Mouse (Mus musculus) hindbrain, embryonic 14.5 days (tissue): Measurements from ENCODE around the gene Capg. TPM values are rescaled to one million over a fixed set of nuclear protein-coding genes. Genes with fewer than 3 reads are reported as not detected.
"Not testable (repeated sequence)": the region's sequence is repeated elsewhere in the genome, so short reads cannot be mapped to it uniquely, and the experiment has no call there.

Source experiments
- ATAC-seq: fragments of 200-750 bp; cut with Nextera tagmentation; 2 replicates; pipeline ENCODE4 v1.8.0; 2017; ENCODE audit warnings: moderate number of reproducible peaks, mild to moderate bottlenecking, moderate TSS enrichment, moderate library complexity; ENCODE audit not compliant: low FRiP score
- DNase-seq: peaks from one replicate; pipeline ENCODE4 v3.0.0-alpha.2; 2015; ENCODE audit warnings: low spot score
- H3K27ac ChIP-seq: fragments of 300-500 bp; sonication (generic); 2 replicates; pipeline ENCODE4 v1.5.1; 2014; ENCODE audit warnings: mild to moderate bottlenecking, moderate library complexity
- H3K27me3 ChIP-seq: fragments of 300-500 bp; sonication (generic); 2 replicates; pipeline ENCODE4 v1.6.1; 2014; ENCODE audit warnings: mild to moderate bottlenecking, low read length, mixed read lengths; ENCODE audit not compliant: control insufficient read depth, insufficient read depth
- H3K36me3 ChIP-seq: fragments of 300-500 bp; sonication (generic); replicated peaks from 2 replicates; pipeline ENCODE4 v1.6.1; 2014; ENCODE audit not compliant: control insufficient read depth, insufficient read depth
- H3K4me1 ChIP-seq: fragments of 300-500 bp; sonication (generic); replicated peaks from 2 replicates; pipeline ENCODE4 v1.6.1; 2014; ENCODE audit warnings: antibody characterized with exemption, low read length, mixed read lengths; ENCODE audit not compliant: control insufficient read depth, insufficient read depth
- H3K4me2 ChIP-seq: fragments of 300-500 bp; sonication (generic); replicated peaks from 2 replicates; pipeline ENCODE4 v1.6.1; 2014; ENCODE audit warnings: mild to moderate bottlenecking, moderate library complexity
- H3K4me3 ChIP-seq: fragments of 300-500 bp; sonication (generic); replicated peaks from 2 replicates; pipeline ENCODE4 v1.5.1; 2014; ENCODE audit warnings: mild to moderate bottlenecking, low read length
- H3K9ac ChIP-seq: fragments of 300-500 bp; sonication (generic); 2 replicates; pipeline ENCODE4 v1.6.1; 2014
- H3K9me3 ChIP-seq: fragments of 300-500 bp; sonication (generic); 2 replicates; pipeline ENCODE4 v1.6.1; 2016; ENCODE audit warnings: low read length; ENCODE audit not compliant: control insufficient read depth
- WGBS: fragments of 180-500 bp; shearing (Covaris S2); extraction: QIAGEN DNeasy Blood & Tissue Kit; methylation state at CpG from one replicate; pipeline ENCODE4 v1.1.7; 2014; 5-methylcytosine and 5-hydroxymethylcytosine counted together
- polyA plus RNA-seq: library from polyadenylated mRNA; unstranded; fragments of >200 nt; fragmentation: Nextera tagmentation; extraction: Ambion mirVana; gene quantifications from 2 replicates; pipeline ENCODE4 v1.2.1, GENCODE M21; 2014

Gene Capg
- polyA plus RNA-seq, 1 experiment from 2014 or later, result 10.3 TPM

DNA sequence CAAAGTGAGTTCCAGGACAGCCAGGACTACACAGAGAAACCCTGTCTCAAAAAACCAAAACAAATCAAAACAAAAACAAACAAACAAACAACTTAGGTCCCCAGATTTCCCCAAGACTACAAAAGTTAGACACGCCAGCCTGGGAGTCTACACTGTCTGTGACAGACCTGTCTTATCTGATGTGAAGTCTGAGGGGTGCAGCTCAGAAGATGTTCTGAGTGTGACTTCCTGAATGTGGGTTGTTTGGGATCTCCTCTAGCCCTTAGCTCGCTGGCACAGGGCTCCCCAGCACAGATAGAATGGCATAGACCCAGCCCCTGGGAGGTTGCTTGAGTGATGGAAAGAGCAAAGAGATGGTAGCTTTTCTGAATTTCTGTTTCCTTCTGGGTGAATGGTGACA lies 20.0 kb upstream of the Capg start:
- Histone ChIP-seq H3K27me3 (no peaks in the 10 kb centered on the region), H3K9ac (no peak overlapping the region), H3K9me3 (no peaks in the 10 kb centered on the region), H3K4me1 (peaks cover 19% of the 10 kb centered on the region), H3K4me2 (no peak overlapping the region), H3K36me3 (no peaks in the 10 kb centered on the region), H3K27ac (no peak overlapping the region), H3K4me3 (no peak overlapping the region)
- WGBS, result 86% methylated on average over 2 of the region's 2 CpGs
- no peak for ATAC-seq
- DNase-seq, result no peak

DNA sequence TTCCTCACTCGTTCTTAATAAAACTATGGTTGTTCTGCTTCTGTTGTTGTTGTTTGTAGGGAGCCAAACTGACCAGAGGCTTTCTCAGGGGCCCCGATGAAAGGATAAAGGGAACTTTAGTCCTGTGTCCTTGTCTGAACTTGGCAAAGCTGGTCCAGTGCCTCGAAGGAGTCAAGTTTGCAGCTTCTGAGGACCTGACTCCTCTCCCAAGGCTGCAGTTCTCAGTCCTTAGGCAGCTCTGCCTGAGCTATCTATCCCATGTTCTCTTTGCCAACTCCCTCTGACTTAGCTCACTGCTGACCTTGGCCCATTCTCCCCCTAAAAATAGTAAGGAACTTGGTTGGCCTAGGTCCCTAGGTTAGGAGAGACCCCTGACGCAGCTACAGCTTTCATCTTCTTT lies 17.1 kb upstream of the Capg start:
- Histone ChIP-seq H3K36me3 (no peaks in the 10 kb centered on the region), H3K9ac (no peak overlapping the region), H3K9me3 (no peaks in the 10 kb centered on the region), H3K27ac (no peak overlapping the region), H3K4me2 (no peak overlapping the region), H3K4me3 (no peak overlapping the region), H3K4me1 (no peaks in the 10 kb centered on the region), H3K27me3 (no peaks in the 10 kb centered on the region)
- DNase-seq (no peak), ATAC-seq (no peak)
- 89% methylated on average over 4 of the region's 4 CpGs for WGBS

DNA sequence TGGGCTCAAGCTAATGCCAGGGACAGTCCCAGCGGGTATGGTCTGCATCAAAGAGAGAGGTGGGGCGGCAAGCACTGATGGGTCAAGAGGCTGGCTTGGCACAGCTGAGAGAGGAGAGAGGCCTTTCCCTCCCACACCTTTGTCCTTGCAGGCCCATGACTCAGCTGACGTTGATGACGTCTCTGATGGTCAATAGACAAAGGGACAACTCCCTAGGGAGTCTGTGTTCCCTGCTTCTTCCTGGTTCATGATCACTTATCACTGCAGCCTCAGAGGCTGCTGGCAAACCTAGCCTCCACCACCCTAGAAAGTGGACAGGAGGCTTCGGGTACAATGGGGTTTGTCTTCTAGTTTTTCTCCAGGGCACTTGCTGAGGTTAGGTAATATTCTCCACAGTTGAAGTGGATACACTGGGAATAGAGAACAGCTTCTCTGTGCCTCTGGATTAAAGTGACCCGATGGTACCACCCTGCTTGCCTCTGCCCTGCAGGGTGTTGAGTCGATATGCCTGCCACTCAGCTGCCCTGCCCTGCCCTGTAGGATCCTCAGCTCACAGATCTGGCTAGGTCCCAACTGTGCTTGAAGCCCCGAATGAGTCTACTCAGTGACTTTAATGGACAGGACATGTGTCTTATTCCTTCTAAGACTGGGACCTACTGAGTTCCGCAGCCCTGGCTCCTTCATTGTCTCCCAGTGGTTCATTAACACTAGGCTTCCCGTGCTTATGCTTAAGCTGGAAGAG lies 15.6 kb upstream of the Capg start:
- Histone ChIP-seq H3K27ac (no peak overlapping the region), H3K4me3 (no peak overlapping the region), H3K4me2 (no peak overlapping the region), H3K9ac (no peak overlapping the region), H3K9me3 (no peaks in the 10 kb centered on the region), H3K4me1 (peaks cover 8% of the 10 kb centered on the region), H3K36me3 (no peaks in the 10 kb centered on the region), H3K27me3 (no peaks in the 10 kb centered on the region)
- DNase-seq (no peak), ATAC-seq (no peak)
- 71% methylated on average over 10 of the region's 10 CpGs for WGBS

DNA sequence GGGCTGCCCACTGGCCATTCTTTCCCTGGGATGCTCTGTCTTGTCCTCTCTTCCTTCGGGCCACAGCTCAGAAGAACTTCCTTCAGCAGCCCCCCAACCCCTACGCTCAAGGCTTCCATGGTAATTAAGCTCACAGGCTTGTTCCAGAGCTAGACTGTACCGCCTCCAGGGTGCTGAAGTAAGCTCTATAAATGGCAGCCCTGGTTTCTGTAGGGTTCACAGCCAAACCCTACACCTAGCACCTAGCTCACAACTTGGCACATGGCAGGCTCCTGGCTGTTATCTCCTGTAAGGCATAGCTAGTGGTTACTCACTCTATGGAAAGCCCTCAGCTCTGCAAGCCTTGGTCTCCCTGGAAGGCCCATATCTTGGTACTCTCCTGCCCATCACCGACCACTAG lies 11.6 kb upstream of the Capg start:
- Histone ChIP-seq H3K4me2 (no peak overlapping the region), H3K9ac (no peak overlapping the region), H3K27ac (peak overlapping the region; percentile 26; the same call in 1 of the 2 replicates), H3K36me3 (no peaks in the 10 kb centered on the region), H3K27me3 (no peaks in the 10 kb centered on the region), H3K4me3 (no peak overlapping the region), H3K9me3 (no peaks in the 10 kb centered on the region), H3K4me1 (peaks cover 8% of the 10 kb centered on the region)
- ATAC-seq (no peak), DNase-seq (no peak)
- WGBS, result 68% methylated on average over 4 of the region's 4 CpGs

DNA sequence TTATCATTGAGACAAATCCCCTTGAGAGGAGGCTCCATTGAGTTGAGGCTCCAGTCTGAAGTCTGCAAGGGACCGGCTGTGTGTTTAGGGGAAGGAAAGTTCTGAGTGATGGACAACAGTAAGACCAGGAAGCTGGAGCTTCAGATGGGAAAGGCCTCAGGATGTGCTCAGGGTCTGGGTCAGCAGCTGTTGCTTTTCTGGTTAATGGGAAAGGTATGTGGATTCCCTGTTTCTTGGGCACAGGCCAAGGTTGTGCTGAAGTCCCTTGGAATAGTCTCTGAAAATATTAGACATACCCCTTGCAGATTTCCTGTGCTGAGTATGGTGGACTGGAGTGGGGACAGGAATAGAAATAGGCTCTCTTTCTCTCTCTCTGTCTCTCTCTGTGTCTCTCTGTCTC lies 10.6 kb upstream of the Capg start:
- WGBS, result 45% methylated on average over 1 of the region's 1 CpGs
- DNase-seq, ATAC-seq: not testable (repeated sequence)

DNA sequence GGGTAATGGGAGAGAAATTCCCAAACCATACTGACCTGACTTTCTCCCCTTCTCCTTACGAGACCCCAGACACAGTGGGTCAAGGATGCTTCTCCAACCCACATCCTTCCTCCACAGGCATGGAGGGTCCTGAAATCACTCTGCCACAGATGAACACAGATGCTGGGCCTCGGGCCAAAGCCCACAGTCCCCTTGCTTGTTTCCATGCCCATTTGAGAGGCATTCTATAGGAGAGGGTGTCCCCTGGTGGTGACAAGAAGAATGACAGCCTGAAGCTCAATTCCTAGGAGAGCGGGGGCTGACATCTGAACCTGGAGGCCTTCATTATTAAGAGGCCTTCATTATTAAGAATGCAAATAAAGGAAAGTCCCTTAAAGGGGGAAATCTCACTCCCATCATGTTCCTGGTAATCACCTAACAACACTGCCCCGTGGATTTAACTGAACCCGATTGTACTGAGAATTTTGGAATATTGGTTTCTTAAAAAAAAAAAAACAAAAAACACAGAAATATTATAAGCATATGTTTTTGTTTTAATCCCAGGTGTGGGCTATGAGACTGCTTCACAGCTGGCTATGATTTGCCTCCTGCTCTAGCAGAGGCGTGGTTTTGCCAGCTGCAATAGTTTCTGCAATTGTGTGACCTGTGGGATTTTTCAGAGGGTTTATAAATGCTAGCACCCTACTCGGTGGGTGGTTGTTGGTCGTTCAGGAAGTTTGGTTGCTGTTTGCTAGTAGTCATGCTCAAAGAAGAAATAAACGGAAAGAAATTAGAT lies 10.0 kb upstream of the Capg start:
- H3K4me1 ChIP-seq, result peaks cover 14% of the 10 kb centered on the region
- 0 out of 2 replicates have a peak overlapping the region, but pooled peaks have one; percentile 11 for H3K27ac ChIP-seq
- no peak overlapping the region for H3K4me3 ChIP-seq
- H3K9me3 ChIP-seq, result no peaks in the 10 kb centered on the region
- H3K9ac ChIP-seq, result no peak overlapping the region
- H3K36me3 ChIP-seq, result no peaks in the 10 kb centered on the region
- DNase-seq, result peak; percentile 87
- 39% methylated on average over 9 of the region's 9 CpGs for WGBS
- no peak overlapping the region for H3K4me2 ChIP-seq
- H3K27me3 ChIP-seq, result no peaks in the 10 kb centered on the region
- ATAC-seq, result peak; percentile 59

More for the DNA sequence above, 10.6 kb upstream of the Capg start:
- H3K4me3 ChIP-seq, H3K27me3 ChIP-seq, H3K9me3 ChIP-seq, H3K9ac ChIP-seq, H3K36me3 ChIP-seq, H3K4me2 ChIP-seq: not testable (repeated sequence)
- peaks cover 14% of the 10 kb centered on the region for H3K4me1 ChIP-seq
- 0 out of 2 replicates have a peak overlapping the region, but pooled peaks have one; percentile 11 for H3K27ac ChIP-seq

DNA sequence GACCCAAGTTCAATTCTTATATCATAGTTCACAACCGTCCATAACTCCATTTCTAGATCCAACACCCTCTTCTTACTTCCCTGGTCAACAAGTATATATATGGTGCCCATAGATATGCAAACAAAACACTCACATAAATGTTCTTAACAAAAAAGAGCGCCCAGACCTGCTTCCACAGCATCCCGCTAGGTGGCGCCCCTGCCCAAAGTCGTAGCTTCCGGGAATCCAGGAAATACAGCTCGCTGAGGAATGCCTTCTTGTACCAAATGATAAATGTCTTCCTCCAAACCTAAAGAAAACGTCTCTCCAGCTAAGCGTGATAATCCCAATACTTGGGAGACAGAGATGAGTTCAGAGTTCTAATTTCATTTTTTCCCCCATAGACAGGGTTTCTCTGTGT lies 9.0 kb upstream of the Capg start:
- Histone ChIP-seq H3K27ac (peak overlapping the region; percentile 49; the same call in 1 of the 2 replicates), H3K4me3 (no peak overlapping the region), H3K4me2 (peak overlapping the region; percentile 47), H3K36me3 (no peaks in the 10 kb centered on the region), H3K27me3 (no peaks in the 10 kb centered on the region), H3K9me3 (no peaks in the 10 kb centered on the region), H3K4me1 (peaks cover 14% of the 10 kb centered on the region), H3K9ac (no peak overlapping the region)
- DNase-seq, result peak; percentile 91
- no peak for ATAC-seq
- 3% methylated on average over 9 of the region's 9 CpGs for WGBS

DNA sequence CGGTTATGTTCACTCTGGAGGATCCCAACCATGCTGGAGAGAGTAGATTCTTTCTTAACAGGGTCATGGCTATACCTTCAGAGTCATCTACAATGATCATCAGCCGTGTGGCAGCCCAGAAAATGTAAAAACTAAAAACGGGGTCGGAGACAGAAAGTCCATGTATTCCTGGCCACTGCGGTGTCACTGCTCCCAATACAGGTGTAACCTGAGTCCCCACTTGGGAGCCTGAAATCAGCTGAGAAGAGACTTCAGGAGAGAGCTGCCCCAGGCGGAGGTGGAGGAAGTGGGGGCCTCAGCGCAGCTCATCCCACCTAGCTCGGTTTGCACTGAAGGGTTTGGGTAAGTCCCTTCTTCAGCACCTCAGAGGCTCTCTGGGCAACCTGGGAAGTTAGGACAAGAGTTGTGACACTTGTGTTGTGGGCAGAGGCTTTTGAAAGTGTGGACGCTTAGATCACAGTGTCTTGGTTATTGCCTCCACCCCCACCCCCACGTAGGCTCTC lies 6.1 kb upstream of the Capg start:
- peak overlapping the region; percentile 52 for H3K27ac ChIP-seq
- H3K4me1 ChIP-seq, result peaks cover 6% of the 10 kb centered on the region
- DNase-seq (no peak), ATAC-seq (no peak)
- WGBS, result 54% methylated on average over 10 of the region's 10 CpGs
- peak overlapping the region; percentile 68 for H3K4me2 ChIP-seq
- H3K27me3 ChIP-seq, result no peaks in the 10 kb centered on the region
- H3K36me3 ChIP-seq, result no peaks in the 10 kb centered on the region
- H3K4me3 ChIP-seq, result peak overlapping the region; percentile 39
- H3K9me3 ChIP-seq, result no peaks in the 10 kb centered on the region
- H3K9ac ChIP-seq, result peak overlapping the region; percentile 66

DNA sequence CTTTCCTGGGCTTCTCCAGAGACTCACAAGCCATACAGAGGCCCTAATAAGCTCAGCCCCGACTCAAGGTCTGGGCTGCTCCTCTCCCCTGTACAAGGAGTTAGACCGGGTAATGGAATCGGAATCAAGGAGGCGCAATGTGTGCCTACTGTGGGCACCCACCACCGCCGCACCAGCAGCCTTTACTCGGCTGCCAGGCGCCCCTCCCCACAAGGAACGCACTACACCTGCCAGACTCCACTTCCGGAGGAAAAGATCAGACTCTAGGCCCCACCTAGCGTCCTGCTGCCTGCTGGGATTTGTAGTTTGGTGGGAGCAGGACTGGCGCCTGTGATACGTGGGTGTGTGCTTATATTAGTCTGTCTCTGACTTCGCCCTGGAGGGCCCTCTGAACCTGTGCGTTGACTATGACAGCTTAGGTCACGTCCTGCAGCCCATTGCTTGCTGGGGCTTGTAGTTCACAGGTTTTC lies 5.6 kb upstream of the Capg start:
- Histone ChIP-seq H3K9me3 (no peaks in the 10 kb centered on the region), H3K27ac (peak overlapping the region; percentile 52), H3K4me2 (peak overlapping the region; percentile 68), H3K4me3 (peak overlapping the region; percentile 39), H3K9ac (peak overlapping the region; percentile 66), H3K4me1 (peaks cover 5% of the 10 kb centered on the region), H3K36me3 (no peaks in the 10 kb centered on the region), H3K27me3 (no peaks in the 10 kb centered on the region)
- DNase-seq (peak; percentile 85), ATAC-seq (peak; percentile 95)
- WGBS, result under 1% methylated on average over 16 of the region's 16 CpGs
